Mouse (Mus musculus) kidney, adult 8-10 months (tissue): Measurements from ENCODE around the gene Suz12.
"Not testable (repeated sequence)": the region's sequence is repeated elsewhere in the genome, so short reads cannot be mapped to it uniquely, and the experiment has no call there.

ENCODE experiments used
- DNase-seq, 2 experiments: peaks; one replicate each; pipeline ENCODE4 v3.0.0; 2022

Suz12 gene

DNA sequence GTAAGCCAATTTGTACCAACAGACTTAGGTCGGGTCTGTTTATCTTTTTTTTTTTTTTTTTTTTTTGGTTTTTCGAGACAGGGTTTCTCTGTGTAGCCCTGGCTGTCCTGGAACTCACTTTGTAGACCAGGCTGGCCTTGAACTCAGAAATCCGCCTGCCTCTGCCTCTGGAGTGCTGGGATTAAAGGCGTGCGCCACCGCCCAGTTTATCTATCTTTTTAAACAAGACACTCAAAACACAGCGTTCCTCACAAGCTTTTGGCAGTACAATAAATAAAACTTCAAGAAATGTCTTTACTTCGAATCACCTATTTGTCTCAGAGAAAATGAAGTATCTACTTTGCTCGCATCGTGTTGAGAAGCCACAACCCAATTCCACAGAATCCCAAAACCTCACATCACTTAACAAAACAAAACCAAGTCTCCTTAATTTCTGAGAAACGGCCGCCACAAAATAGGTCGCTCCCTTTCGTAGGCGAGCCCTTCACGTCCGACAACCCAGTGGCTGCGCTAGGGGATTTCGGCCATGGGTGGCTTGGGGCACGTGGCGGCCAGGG, 793 bp upstream of the Suz12 start:
- DNase-seq, result no peak

DNA sequence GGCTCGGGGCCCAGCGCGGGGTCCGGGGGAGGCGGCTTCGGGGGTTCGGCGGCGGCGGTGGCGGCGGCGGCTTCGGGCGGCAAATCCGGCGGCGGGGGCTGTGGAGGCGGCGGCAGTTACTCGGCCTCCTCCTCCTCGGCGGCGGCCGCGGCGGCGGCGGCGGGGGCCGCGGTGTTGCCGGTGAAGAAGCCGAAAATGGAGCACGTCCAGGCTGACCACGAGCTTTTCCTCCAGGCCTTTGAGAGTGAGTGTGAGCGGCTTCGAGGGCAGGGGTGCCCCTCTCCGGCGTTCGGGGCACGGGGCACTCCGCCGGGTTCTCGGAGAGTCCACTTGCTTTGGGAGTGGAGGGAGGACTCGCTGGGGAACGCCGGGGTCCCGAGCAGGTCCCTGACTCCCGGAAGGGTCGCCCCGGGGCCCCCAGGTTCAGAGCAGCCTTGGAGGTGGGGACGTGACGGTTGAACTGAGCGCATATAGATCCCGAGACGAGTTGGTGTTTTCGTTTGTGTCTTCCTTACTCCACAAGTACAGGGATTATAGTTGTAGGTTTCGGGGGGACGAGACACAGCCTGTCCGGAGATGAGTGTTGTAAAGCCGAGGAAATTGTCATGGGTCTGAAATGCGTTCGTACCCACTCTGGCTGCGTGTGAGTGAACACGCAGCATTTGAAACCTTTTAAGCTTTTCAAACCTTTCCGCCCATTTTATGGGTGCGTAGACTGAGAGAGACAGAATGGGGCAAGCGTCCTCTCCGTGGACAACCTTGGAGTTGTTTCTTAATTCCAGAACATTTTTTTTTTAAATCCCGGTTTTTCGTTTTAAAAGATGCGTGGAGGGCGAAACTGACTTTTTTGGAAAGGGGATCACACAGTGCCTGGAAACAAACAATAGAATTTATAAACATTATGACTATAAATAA, 707 bp downstream of the Suz12 start:
- no peak for DNase-seq

DNA sequence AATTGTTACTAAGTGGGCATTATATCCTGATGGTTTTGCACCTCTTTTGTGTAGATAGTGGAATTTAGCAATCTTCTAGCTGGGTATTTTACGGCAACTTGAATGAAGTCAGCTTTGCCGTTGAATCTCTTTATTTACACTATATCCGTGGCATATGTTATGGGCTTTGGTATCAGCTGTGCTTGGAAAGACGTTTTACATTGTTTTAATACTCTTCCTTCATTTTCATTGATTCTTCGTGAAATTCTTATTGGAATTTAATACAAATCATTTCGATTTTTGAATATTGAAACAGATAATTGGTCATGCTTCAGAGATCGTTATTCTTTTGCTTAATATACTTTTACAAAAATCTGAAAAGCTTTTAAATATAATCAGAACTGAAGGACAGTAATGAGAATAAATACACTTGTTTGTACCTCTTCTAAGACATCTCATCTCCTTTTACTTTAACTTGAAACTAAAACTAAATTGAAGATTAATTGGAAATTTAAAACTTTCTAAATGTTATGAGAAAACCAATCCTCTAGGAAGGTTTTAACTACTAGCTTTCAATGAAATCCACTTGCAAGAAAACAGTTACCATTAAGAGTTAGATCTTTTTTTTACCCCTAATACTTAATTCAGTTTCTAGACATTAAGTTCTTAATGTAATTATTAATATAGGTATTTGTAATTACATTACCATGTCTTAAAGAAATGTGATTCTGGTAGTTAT, 1.5 kb downstream of the Suz12 start:
- DNase-seq, result no peak

DNA sequence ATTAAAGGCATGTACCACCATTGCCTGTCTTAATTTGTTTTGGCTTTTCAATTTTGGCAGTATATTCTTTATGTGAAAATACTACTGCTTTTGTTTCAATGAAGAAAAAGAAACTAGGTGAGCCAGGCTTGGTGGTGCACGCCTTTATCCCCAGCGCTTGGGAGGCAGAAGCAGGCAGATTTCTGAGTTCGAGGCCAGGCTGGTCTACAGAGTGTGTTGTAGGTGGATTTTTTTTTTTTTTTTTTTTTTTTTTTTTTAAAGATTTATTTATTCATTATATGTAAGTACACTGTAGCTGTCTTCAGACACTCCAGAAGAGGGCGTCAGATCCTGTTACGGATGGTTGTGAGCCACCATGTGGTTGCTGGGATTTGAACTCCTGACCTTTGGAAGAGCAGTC, 23.6 kb downstream of the Suz12 start:
- not testable (repeated sequence) for DNase-seq

DNA sequence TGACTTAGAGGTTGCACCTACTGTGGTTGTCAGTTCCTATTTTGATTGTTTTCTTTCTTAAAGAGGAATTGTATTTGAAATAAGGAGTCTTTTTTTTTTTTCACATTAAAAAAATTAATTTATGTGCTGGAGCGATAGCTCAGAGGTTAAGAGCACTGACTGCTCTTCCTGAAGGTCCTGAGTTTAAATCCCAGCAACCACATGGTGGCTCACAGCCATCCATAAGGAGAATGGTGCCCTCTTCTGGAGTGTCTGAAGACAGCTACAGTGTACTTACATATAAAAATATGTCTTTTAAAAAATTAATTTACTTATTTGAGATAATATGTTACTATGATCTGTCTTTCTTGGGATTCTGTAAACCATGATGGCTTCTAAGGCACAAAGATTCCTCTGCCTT, 26.9 kb downstream of the Suz12 start:
- DNase-seq, result no peak

DNA sequence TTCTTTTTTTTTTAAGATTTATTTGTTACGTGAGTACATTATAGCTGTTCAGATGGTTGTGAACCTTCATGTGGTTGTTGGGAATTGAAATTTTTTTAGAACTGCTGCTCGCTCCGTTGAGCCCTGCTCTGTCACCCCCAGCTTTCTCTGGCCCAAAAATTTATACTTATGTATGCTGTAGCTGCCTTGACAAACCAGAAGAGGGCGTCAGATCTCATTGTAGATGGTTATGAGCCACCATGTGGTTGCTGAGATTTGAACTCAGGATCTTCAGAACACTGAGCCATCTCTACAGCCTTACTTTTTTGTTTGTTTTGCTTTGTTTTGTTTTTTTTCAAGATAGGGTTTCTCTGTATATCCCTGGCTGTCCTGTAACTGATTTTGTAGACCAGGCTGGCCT, 28.4 kb downstream of the Suz12 start:
- no peak for DNase-seq

DNA sequence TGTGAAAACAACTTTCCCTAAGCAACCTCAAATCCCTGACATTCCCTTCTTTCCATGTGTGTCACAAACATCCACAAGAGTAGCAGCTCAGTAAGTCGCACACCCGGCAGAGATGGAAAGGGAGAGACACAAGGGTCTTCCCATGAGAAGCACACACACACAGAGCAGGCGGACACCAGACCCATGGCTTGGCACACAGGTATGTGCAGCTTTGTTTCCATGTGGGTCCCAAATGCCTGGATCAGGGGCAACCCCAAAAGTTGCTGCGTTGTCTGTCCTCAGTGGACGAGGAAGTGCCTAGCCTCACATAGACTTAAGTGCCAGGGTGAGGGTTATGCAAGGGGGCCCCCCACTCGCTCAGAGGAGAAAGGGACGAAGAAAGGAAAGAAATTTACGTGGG, 44.6 kb downstream of the Suz12 start:
- DNase-seq, result no peak

DNA sequence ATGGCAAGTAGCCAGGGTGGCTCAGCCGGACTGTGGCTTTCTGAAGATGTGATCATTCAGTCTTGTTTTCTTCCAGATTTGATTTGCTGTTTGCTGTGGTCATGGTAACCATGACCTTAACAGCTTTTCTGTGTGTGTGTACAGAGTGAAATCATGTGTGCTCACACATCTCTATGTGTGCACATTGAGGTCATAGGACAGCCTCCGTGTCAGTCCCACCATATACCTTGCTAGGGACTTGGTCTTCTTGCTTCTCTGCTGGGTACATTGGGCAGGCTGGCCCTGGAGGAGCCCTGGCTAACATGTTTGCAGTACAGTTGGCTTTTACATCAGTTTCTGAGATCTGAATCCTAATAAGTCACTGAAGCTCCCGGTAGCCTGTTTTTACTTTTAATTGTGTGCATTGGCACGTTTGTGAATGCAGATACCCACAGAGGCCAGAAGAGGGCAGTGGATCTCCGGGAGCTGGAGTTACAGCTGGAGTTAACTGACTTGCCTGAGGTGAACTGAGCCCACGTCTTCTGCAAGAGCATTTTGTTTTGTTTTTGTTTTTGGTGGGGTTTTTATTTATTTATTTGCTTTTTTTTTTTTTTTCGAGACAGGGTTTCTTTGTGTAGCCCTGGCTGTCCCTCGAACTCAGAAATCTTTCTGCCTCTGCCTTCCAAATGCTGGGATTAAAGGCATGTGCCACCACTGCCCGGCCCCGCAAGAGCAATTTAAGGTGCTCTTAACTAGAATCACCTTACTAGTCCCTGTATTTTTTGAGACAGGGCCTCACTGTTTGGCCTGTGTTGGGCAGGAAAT, 49.9 kb downstream of the Suz12 start:
- DNase-seq, result peak; percentile 27 to 48

DNA sequence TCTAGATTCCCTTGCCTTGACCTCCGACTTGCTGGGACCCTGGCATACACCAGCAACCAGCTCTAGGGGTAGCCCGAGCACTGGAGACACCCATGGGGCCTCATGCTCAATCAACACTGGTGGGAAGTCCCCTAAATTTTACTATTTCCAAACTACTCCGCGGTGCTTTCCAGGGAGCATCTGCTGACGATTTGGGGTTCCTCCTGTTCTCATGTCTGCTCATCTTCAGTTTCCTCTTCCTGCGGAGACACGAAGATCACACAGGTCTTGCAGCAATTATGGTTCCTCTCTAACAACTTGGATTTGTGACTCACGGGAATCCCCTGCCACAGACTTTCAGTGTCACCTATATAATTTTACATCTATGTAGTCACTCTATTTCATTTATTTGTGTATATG, 50.5 kb downstream of the Suz12 start:
- DNase-seq, result no peak

DNA sequence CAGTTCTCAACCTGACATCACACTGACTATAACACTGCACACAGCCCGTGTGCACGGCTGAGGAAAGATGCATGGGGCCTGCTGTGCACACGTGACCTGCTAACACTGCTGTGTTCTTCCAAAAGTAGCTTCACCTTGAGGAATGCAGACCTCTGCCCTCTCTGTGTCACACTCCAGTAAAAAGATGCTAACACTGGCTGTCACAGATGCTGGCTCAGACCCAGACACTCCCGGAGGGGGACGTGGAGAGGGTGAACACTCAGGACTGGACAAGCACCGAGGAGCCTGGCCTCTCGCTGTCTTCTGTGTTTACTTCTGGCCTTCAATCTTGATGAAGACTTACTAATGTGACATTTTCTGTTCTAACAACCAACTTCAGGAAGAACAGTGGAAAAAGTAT, 54.0 kb downstream of the Suz12 start:
- peak; percentile 27 to 29 for DNase-seq

DNA sequence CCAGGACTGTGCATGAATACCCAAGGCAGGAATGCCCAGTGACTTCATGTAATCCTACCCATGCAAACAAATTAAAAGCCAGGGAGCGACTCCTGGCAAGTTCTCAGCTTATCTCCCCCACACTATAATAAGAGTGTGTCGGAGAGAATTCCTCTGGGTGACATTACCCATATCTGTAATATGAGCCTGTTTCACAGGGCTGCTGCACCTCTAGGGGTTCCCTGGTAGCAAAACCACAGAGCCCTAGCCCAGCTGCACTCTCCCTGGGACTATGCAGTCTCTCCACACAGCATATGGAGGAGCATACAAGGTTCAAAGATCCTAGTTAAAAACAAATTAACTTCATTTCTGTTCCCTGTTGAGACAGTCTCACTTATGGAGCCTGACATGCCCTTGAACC, 57.2 kb downstream of the Suz12 start:
- no peak for DNase-seq

DNA sequence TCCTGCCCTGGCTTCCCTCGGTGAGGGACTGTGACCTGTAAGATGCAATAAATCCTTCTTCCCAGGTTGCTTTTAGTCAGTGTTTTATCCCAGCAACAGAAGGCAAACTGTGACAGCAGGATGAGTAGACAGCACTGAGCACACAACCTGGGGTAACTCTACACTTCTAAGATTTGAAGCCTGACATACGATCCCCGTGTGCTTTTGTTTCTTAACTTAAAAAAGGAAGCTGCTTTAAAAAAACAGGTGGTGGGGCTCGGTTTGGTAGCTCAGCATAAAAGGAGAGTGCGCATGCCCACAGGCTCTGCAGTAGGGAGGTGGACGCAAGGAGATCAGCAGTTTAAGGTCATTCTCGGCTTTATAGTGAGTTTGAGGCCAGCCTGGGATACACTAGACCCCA, 59.5 kb downstream of the Suz12 start:
- no peak for DNase-seq

DNA sequence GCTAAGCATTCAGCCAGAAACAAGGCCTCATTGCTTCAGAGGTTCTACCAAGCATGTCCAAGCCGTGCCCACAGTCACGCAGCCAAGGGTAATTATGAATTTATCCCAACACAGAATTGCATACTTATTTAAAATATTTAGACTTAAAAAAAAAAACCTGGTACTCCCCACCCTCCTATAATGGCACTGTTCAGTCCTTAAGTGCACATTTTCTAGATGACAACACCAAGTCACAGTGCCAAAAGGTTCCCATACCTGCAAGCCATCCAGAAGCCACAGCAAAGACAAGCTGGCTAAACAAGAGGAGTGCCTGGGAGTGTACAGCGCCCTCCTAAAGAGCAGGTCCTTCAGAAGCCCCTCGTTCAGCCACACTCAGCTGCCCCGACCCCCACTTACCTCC, 60.3 kb downstream of the Suz12 start:
- DNase-seq, result peak in 1 of 2 experiments; percentile 7

DNA sequence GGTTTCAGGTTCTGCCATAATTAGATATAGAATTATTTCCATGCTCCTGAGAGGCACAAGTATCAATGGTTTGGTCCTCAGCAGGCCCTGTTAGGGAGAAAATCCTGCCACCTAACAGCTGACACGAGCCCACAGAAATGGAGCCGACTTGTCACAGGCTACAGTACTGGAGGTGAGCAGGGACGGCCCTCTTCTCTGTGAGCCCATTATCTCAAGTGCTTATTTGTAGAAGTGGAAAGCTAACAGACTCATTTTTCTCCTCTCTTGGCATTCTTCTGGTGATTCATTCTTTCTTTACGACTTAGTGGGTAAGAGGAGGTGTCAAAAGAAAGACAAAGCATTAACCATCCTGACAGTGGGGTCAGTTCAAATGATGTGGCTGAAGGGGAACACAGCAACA, 61.8 kb downstream of the Suz12 start:
- DNase-seq, result no peak

DNA sequence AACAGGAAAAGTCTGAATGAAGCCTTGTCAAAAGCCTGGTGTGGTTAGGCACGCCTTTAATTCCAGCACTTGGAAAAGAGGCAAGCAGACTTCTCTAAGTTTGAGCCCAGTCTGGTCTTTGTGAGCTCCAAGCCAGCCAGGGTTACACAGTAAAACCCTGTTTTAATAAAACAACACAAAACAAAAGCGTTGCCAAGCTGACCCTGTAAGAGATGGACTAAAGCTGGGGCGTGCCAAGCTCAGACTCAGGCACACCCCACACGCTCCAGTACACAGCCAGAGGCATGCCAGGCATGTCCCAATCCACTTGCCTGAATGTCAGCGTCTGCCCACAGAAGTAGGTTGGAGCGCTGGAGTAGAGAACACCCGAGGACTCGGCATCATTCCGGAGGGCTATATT, 63.2 kb downstream of the Suz12 start:
- DNase-seq, result peak; percentile 33 to 64

DNA sequence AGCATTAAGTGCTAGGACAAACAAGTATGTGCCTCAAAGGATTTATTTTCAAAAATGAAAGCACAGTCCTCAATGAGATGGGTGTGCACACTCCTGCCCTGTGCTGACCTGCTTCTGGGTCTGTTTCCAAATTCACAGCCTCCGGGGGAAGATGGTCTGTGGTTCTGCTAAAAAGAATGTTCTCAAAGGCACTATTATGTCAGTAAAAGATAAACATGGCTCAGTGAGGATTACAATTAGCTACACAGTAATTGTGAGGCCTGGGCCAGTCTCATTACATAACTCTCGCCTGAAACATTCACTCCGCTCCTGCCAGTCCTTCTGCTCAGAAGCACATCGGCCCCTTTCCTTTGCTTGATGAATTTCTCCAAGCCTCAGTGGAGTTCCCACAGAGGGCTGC, 69.3 kb downstream of the Suz12 start:
- DNase-seq, result peak in 1 of 2 experiments; percentile 20

DNA sequence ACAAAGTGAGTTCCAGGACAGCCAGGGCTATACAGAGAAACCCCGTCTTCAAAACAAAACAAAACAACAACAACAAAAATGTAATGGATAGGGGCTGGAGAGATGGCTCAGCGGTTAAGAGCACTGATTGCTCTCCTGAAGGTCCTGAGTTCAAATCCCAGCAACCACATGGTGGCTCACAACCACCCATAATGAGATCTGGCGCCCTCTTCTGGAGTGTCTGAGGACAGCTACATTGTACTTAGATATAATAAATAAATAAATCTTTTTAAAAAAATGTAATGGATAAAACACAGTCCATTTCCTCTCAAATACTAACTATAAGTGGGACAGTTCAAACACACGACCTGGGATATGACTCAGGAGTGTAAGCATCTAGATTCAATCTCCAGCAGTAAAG, 73.5 kb downstream of the Suz12 start:
- DNase-seq, result not testable (repeated sequence)

DNA sequence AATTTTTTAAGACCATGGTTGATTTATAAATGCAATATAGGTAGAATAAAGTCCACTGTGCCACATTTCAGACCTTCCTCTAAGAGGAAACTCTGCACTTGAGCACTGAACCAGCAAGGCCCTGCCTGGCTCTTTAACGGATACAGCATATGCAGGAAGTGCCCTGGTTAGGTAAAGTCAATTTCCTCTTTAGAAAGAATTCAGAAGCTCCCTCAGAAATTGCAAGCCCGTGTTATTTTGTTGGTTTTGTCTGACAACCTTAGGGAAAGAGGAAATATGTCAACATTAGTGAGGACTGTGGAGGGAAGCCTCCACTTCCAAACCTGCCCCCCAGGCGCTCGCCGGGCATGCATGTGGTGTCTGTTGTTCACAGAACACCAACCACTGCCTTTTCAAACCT, 74.7 kb downstream of the Suz12 start:
- no peak for DNase-seq

DNA sequence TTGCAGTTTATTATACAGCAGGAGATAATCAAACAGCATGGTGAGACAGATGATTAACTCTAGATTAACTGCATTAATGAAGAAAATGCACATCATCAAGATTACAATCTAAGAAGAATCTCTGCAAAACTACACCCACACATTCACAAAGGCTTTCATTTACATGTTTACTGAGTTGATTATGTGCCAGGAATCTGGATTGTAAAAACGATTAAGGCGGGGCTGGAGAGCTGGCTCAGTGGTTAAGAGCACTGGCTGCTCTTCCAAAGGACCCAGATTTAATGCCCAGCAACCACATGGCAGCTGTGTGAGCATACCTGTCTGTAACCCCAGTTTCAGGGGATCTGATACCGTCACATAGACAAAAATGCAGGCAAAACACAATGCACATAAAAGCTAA, 76.9 kb downstream of the Suz12 start:
- DNase-seq, result no peak

DNA sequence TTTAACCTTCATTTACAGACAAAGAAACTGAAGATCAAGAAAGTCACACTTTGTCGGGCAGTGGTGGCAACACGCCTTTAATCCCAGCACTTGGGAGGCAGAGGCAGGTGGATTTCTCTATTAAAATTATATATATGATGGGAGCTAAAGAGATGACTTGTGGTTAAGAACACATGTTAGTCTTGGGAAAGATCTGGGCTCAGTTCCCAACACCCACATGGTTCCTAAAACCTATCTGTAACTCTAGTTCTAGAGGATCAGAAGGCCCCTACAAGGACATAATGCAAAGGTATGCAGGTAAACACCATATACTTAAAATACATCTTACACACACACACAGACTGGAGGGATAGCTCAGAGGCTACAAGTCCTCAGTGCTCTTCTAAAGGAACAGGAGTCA, 78.1 kb downstream of the Suz12 start:
- no peak for DNase-seq

DNA sequence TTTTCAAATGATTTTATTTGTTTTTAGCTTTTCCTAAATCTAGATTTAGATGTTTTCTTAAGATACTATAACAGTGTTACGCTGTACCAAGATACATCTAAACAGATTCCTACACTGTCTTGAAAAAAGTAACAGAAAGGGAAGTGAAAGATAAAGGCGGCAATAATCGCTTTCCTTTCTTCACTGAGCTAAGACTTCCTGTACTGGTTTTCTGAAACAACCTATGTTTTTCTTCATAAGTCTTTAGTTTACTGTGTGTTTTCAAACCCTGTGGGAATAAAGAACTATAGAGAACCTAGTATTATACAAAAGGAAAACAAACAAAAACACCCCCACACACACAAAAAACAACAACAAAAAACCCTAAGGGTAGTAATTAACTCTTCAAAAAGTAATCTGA, 79.5 kb downstream of the Suz12 start:
- no peak for DNase-seq

DNA sequence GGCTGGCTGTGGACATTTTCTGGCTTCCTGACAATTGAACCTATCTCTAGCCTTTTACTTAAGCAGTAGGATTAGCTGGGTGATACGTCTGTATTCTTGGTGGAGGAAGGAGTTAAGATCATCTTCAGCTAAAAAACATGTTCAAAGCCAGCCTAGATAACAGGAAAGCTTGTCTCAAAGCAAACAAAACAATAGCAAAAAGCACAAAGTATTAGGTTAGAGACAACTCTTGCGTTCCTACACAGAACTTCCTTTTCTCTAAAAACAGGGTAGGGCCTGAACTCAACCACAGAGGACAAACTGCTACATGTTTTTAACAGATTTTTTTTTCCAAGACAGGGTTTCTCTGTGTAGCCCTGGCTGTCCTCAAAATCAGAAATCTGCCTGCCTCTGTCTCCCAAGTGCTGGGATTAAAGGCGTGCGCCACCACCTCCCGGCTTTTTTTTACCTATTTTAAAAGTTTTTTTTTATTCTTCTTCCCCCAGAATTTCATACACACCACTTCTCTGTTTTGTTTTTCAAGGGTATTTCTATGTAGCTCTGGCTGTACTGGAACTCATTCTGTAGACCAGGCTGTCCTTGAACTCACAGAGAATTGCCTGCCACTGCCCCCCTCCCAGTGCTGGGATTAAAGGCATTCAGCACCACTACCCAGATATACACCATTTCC, 82.8 kb downstream of the Suz12 start:
- DNase-seq, result no peak
